Mouse (Mus musculus) cerebellum, adult 18-20 months (tissue): ENCODE results near the gene Grik1.

Experiments used
- DNase-seq, 2 experiments: peaks; one replicate each; pipeline ENCODE4 v3.0.0; 2021

Grik1 gene

GRCm38 (mm10) chr16:88141594-88141993, 148.5 kb downstream of the Grik1 start:
- no peak for DNase-seq

GRCm38 (mm10) chr16:88138913-88139312, 151.2 kb downstream of the Grik1 start:
- no peak for DNase-seq

GRCm38 (mm10) chr16:88132919-88133318, 157.1 kb downstream of the Grik1 start:
- DNase-seq: no peak

- no peak for DNase-seq
Measured at GRCm38 (mm10) chr16:88131103-88131502, 159.0 kb downstream of the Grik1 start.

- no peak for DNase-seq
Measured at GRCm38 (mm10) chr16:88125098-88125497, 165.0 kb downstream of the Grik1 start.

GRCm38 (mm10) chr16:88112551-88113138, 177.4 kb downstream of the Grik1 start:
- peak in 1 of 2 experiments; percentile 3 for DNase-seq

GRCm38 (mm10) chr16:88111459-88111858, 178.6 kb downstream of the Grik1 start:
- DNase-seq: no peak

GRCm38 (mm10) chr16:88094206-88094789, 195.8 kb downstream of the Grik1 start:
- no peak for DNase-seq

GRCm38 (mm10) chr16:88087280-88087679, 202.8 kb downstream of the Grik1 start:
- no peak for DNase-seq

GRCm38 (mm10) chr16:88074716-88075115, 215.3 kb downstream of the Grik1 start:
- DNase-seq: no peak

- DNase-seq: no peak
Measured at GRCm38 (mm10) chr16:88060936-88061335, 229.1 kb downstream of the Grik1 start.

GRCm38 (mm10) chr16:88048121-88048520, 241.9 kb downstream of the Grik1 start:
- no peak for DNase-seq

- DNase-seq: no peak
Measured at GRCm38 (mm10) chr16:88044321-88044720, 245.7 kb downstream of the Grik1 start.

GRCm38 (mm10) chr16:88042458-88042857, 247.6 kb downstream of the Grik1 start:
- no peak for DNase-seq

GRCm38 (mm10) chr16:88038503-88039091, 251.5 kb downstream of the Grik1 start:
- no peak for DNase-seq

- DNase-seq: no peak
Measured at GRCm38 (mm10) chr16:87988805-87989204, 301.3 kb downstream of the Grik1 start.

- DNase-seq: no peak
Measured at GRCm38 (mm10) chr16:87984201-87984870, 305.7 kb downstream of the Grik1 start.

GRCm38 (mm10) chr16:87974076-87974443, 316.0 kb downstream of the Grik1 start:
- no peak for DNase-seq

- no peak for DNase-seq
Measured at GRCm38 (mm10) chr16:87973394-87974075, 316.5 kb downstream of the Grik1 start.

- no peak for DNase-seq
Measured at GRCm38 (mm10) chr16:87971911-87972310, 318.2 kb downstream of the Grik1 start.

- no peak for DNase-seq
Measured at GRCm38 (mm10) chr16:87969936-87970335, 320.1 kb downstream of the Grik1 start.

- DNase-seq: no peak
Measured at GRCm38 (mm10) chr16:87961419-87961818, 328.6 kb downstream of the Grik1 start.

- no peak for DNase-seq
Measured at GRCm38 (mm10) chr16:87957449-87957848, 332.6 kb downstream of the Grik1 start.
